Mouse (Mus musculus) embryonic fibroblast, embryonic 13.5 days (primary cell): ENCODE data around the gene Gm10309.

ENCODE experiments used
- CTCF ChIP-seq: IDR thresholded peaks from 2 replicates; pipeline ENCODE4 v1.5.1; 2011; ENCODE audit warnings: mild to moderate bottlenecking, control low read depth, low read length, moderate library complexity, borderline replicate concordance; ENCODE audit not compliant: insufficient read depth
- POLR2A ChIP-seq: IDR thresholded peaks from 2 replicates; pipeline ENCODE4 v1.6.1; 2011; ENCODE audit warnings: low read depth, mild to moderate bottlenecking, control low read depth, low read length, moderate library complexity

DNA sequence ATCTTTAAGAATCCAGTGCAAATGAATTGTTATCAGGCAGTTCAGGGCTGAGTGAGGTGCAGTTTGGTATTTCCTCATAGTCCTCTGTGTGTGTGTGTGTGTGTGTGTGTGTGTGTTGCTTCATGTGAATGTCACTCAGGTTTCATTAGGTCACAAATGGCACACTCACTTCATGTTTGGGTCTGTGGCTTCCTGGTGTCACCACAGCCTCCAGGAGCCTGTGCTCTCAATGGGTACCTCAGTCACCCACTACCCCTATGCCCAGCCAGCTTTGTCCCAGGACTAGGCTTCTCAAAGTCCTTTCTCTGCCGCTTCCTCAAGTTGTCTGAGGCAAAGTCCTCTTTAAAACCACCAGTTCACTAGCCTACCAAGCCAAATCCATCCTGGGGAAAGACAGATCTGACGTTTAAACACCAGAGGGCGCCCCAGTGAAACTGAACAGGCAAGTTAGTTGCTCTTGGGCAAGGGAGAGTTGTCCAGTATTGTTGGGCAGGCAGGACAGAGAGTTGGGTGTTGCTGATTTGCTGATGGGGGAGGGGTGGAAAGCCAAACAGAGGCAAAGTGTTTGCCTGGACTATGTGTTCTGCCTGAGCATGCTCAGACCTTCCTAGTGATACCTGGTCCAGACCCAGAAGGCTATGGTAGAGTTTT is 20.8 kb downstream of the Gm10309 start:
- TF ChIP-seq CTCF (peak; percentile 37; the same call in 1 of the 2 replicates), POLR2A (no peak)
